Mouse (Mus musculus) MN1 (cell line): ENCODE measurements around the gene Pgls.

Experiments
- DNase-seq: peaks from one replicate; pipeline ENCODE4 v3.0.0-alpha.2; 2016; ENCODE audit warnings: low spot score

Gene Pgls

GRCm38 (mm10) chr8:71638321-71638720 is 46.3 kb downstream of the Pgls start:
- no peak for DNase-seq

GRCm38 (mm10) chr8:71639318-71639717 is 47.3 kb downstream of the Pgls start:
- DNase-seq: no peak

GRCm38 (mm10) chr8:71645510-71645909 is 53.5 kb downstream of the Pgls start:
- no peak for DNase-seq
